Mouse (Mus musculus) adrenal gland, postnatal 14 days (tissue): ENCODE measurements around the gene Ndufs2. TPM values are rescaled to one million over a fixed set of nuclear protein-coding genes. Genes with fewer than 3 reads are reported as not detected.

Source experiments
- DNase-seq: peaks from one replicate; pipeline ENCODE4 v3.0.0; 2021; ENCODE audit warnings: mixed read lengths
- total RNA-seq: library from RNA; stranded (reverse); gene quantifications from 2 replicates; pipeline ENCODE4 v1.2.3, GENCODE M21; 2021

The Ndufs2 gene
- total RNA-seq, 1 experiment from 2014 or later = 875 TPM

DNA sequence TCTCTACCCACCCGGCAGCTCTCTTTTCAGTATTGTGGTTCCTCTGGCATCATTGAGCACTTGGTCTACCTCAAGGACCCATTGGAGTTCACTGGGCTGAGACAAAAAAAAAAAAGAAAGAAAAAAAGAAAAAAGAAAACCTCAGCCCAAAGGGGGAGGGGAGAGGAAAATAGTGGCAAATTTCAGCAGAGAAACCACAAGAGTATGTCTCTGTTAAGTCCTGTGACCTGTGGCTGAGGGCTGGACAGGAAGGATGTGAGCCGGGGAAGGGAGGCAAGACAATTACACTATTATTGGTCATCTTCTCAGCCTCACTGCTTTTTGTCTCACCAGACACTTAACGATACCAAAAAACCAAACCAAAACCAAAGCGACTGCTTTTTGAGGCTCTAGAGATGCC is 19.3 kb downstream of the Ndufs2 start:
- DNase-seq = no peak

GRCm38 (mm10) chr1:171230215-171230614 is 21.0 kb downstream of the Ndufs2 start:
- DNase-seq = no peak

- DNase-seq = no peak
Observed at GRCm38 (mm10) chr1:171229750-171230149, 21.4 kb downstream of the Ndufs2 start.

- no peak for DNase-seq
Observed at GRCm38 (mm10) chr1:171227879-171228278, 23.3 kb downstream of the Ndufs2 start.

DNA sequence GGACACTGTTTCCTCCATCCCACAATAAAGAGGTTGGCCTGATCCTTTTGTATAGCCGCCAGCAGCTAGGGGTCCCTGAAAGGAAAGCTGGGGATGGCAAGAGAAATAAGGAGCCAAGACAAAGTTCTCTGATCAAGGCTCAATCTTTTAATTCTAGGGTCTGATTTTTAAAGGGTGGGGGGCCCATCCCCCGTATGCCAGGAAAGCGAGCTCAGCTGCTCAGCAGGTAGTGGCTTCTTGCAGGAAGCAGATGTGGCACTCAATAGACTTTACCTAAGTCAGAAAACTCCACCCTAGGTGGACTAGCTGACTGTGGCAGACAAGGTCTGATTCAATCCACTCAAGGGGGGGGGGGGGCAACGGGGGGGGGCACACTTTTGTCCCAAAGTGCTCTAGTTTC is 24.4 kb downstream of the Ndufs2 start:
- no peak for DNase-seq

- DNase-seq = no peak
Observed at GRCm38 (mm10) chr1:171224857-171225256, 26.3 kb downstream of the Ndufs2 start, which contains the start of gene Apoa2. Gene Apoa2 (plus strand): TSS chr1:171225054.

DNA sequence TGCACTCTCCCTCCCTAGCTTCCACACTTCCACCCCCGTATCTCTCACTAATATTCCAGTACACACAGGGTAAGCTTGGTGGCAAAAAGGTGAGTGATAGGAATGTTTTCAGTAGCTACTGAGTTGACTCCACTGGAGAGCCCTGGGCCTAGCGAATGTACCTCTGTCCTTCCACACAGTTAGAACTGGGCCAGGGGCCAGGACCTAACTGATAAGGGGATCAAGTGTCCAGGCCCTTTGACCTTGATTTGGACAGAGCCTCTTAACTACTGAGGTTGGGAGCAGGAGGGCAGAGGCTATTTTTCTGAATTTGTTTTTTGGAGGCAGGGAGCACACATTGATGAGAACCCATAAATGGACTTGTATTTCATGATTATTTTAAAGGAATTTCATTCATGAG is 27.4 kb downstream of the Ndufs2 start:
- peak; percentile 78 for DNase-seq

DNA sequence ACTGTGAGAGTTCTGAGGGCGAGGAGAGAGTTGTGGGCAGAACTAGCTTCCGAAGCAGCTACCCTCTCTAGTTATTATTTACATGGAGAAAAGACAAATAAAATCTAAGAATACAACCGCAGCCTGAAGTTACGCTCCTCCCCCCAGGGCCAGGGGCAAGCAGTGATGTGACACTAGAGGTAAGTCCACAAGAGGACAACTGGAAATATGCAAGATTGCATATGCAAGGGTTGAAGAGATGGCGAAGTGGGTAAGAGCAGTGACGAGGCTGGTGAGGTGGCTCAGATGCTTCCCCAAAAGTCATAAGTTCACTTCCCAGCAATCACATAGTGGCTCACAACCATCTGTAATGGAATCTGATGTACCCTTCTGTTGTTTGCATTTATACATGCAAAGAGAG is 28.0 kb downstream of the Ndufs2 start:
- DNase-seq = no peak

DNA sequence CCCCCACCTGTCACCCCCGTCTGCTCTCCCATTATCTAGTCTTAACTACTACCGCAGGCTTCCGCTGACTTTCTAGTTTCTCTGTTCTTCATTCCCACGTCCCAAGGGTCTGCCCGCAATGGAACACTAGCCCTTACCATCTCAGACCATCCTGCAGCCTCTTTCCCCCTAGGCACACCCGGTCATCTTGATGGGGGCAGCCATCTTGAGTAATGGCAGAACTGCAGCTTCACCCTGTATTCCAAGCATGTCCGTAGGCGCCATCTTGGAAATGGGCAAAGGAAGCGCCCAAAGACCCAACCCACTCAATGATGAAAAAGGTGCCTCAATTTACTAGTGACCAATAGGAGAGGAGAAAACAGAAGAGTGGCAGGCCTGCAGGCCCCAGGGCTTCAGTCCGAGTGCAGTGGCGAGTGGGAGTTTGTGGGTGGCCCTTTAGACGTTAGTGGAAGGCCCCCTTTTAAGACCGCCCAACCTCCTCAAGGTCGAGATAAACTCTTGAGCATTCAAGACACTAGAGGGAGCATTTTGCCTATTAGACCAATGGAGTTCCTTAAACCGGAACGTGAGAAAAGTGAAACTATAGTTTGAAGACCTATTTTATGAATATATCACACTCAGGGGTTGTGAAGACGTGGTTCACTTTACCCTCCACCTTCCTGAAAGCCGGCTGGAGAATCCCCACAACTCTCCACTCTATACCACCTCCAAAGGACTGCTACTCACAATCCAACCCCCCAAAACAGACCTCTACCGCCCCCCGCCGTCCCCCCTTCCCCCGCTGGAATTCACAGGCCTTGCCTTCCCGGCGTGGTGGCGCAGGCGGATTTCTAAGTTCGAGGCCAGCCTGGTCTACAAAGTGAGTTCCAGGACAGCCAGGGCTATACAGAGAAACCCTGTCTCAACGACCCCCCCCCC is 28.7 kb downstream of the Ndufs2 start, which contains the start of gene Tomm40l:
TSS of gene Tomm40l (minus strand) at position 277 of the 918 bp plus-strand sequence.
- peak; percentile 95 for DNase-seq

GRCm38 (mm10) chr1:171221281-171222193 is 29.7 kb downstream of the Ndufs2 start:
- DNase-seq = no peak

DNA sequence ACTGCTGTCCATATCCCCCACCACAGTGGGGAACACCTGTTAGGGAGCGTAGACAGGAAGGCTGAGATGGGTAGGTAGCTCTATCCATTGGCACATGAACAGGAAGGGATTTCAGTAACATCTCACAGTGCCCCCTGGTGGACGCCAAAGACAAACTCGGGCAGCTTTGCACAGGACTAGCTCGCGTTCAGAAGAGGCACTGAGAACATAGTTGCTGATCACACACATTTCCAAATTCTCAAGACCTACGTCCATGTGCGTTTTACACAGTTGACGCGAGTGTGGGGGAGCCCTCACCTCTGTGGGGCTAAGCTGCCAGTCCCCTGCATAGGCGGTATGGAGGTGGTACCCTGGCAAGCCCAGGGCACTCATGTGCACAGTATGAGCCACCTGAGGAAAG is 30.3 kb downstream of the Ndufs2 start:
- DNase-seq = peak; percentile 92

- no peak for DNase-seq
Observed at GRCm38 (mm10) chr1:171216241-171216955, 34.8 kb downstream of the Ndufs2 start.

DNA sequence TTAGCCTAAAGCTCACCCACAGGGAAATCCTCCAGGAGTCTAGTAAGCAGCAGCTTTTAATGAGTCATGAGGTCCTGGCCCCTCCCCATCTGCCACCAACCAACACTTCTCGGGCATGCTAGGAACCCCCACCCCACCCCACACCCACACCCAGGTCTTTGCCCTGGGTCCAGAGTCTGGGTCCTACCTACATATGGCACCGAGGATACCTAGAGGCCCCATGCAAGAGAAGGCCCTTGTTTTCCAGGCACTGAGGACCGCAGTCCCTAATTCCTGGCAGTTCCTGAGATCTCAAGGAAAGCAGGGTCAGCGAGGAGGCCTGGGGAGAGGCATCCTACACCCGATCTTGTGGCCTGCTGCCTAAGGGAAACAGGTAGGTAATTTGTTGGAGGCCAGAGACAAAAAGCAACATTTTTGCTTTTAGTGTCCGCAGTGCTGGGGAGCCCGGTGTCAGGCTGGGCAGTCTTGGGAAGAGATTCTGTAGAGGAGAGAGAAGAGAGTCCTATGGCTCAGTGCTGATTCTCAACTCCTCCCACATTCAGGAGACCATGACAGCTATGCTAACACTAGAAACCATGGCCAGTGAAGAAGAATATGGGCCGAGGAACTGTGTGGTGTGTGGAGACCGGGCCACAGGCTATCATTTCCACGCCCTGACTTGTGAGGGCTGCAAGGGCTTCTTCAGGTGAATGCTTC is 37.2 kb downstream of the Ndufs2 start, which contains the start of gene Nr1i3:
TSS of gene Nr1i3 (plus strand) at position 170 of the 696 bp plus-strand sequence.
- DNase-seq = no peak

DNA sequence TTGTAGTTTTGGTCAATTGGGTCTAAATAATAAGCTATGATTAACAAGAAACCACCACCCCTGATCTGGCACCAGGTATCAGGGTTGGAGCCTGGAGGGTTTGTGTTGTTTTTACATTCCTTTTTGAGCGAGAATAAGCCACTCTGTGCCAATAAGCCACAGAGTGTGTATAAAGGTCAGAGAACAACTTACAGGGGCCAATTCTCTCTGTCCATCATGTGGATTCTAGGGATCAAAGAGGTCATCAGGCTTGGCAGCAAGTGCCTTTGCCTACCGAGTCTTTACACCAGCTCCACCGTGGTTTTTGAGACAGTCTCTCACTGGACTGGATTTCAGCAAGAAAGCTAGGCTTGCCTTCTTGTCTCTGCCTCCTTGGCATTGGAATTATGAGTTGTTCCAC is 38.3 kb downstream of the Ndufs2 start:
- DNase-seq = no peak

GRCm38 (mm10) chr1:171209409-171209808 is 41.8 kb downstream of the Ndufs2 start:
- no peak for DNase-seq

GRCm38 (mm10) chr1:171205704-171206493 is 45.3 kb downstream of the Ndufs2 start:
- DNase-seq = no peak

DNA sequence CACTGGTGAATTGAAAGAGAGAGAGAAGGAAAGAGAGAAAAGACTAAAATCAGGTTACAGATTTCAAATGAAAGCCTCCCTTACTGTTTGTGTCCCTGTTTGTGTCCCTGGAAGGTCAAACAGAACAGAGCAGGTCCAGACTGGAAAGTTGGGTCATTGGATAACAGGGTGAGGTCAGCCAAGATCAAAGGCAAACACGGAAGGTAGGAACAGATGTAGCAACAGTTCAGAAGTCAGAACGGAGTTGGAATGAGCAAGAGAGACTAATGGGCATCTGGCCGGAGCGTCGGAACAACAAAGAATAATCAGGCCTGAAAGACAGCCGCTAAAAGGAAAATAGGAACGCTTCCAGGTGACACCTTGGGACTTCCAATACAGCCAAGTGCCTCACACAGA is 46.9 kb downstream of the Ndufs2 start:
- no peak for DNase-seq

- DNase-seq = no peak
Observed at GRCm38 (mm10) chr1:171203471-171204248, 47.5 kb downstream of the Ndufs2 start.

GRCm38 (mm10) chr1:171200769-171201168 is 50.4 kb downstream of the Ndufs2 start:
- no peak for DNase-seq

DNA sequence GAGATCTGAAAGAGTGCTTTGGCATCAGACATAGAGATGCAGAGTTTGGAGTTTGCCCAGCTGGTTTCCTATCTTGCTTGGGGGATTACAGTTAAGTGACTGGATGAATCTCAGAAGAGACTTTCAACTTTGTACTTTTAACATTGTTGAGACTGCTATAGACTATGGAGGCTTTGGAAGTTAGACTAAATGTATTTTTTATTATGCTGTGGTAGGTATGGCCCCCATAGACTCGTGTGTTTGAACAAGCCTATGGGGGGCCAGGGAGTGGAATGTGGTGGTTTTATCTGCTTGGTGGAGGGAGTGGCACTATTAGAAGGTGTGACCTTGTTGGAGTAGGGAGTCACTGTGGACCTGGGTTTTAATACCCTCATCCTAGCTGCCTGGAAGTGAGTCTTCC is 51.7 kb downstream of the Ndufs2 start:
- DNase-seq = no peak
